Mouse (Mus musculus) hindbrain, embryonic 11.5 days (tissue): ENCODE data around the gene Atg2b. TPM values are rescaled to one million over a fixed set of nuclear protein-coding genes. Genes with fewer than 3 reads are reported as not detected.

Experiments
- ATAC-seq: fragments of 200-750 bp; cut with Nextera tagmentation; 2 replicates; pipeline ENCODE4 v1.8.0; 2017; ENCODE audit warnings: mild to moderate bottlenecking, moderate TSS enrichment, moderate library complexity; ENCODE audit not compliant: low FRiP score
- DNase-seq: peaks from one replicate; pipeline ENCODE4 v3.0.0-alpha.2; 2015; ENCODE audit warnings: low spot score
- H3K27ac ChIP-seq: fragments of 300-500 bp; sonication (generic); 2 replicates; pipeline ENCODE4 v1.5.1; 2014; ENCODE audit warnings: mild to moderate bottlenecking, low read depth, low read length
- H3K27me3 ChIP-seq: fragments of 300-500 bp; sonication (generic); 2 replicates; pipeline ENCODE4 v1.6.1; 2014; ENCODE audit warnings: mild to moderate bottlenecking, low read length, moderate library complexity, mixed read lengths; ENCODE audit not compliant: control insufficient read depth, insufficient read depth
- H3K36me3 ChIP-seq: fragments of 300-500 bp; sonication (generic); 2 replicates; pipeline ENCODE4 v1.6.1; 2014; ENCODE audit warnings: mild to moderate bottlenecking, low read length, moderate library complexity, mixed read lengths; ENCODE audit not compliant: control insufficient read depth, insufficient read depth
- H3K4me1 ChIP-seq: fragments of 300-500 bp; sonication (generic); replicated peaks from 2 replicates; pipeline ENCODE4 v1.6.1; 2014; ENCODE audit warnings: low read length, mixed read lengths; ENCODE audit not compliant: control insufficient read depth, insufficient read depth
- H3K4me2 ChIP-seq: fragments of 300-500 bp; sonication (generic); replicated peaks from 2 replicates; pipeline ENCODE4 v1.6.1; 2014; ENCODE audit warnings: mild to moderate bottlenecking, low read depth, low read length
- H3K4me3 ChIP-seq: fragments of 300-500 bp; sonication (generic); 2 replicates; pipeline ENCODE4 v1.5.1; 2014; ENCODE audit warnings: low read depth, low read length
- H3K9ac ChIP-seq: fragments of 300-500 bp; sonication (generic); 2 replicates; pipeline ENCODE4 v1.6.1; 2014; ENCODE audit warnings: low read depth, low read length
- H3K9me3 ChIP-seq: fragments of 300-500 bp; sonication (generic); 2 replicates; pipeline ENCODE4 v1.6.1; 2016; ENCODE audit warnings: low read length; ENCODE audit not compliant: control insufficient read depth
- WGBS: fragments of 180-500 bp; shearing (Covaris S2); extraction: QIAGEN DNeasy Blood & Tissue Kit; methylation state at CpG from one replicate; pipeline ENCODE4 v1.1.7; 2014; 5-methylcytosine and 5-hydroxymethylcytosine counted together
- polyA plus RNA-seq: library from polyadenylated mRNA; unstranded; fragments of >200 nt; fragmentation: Nextera tagmentation; extraction: Ambion mirVana; gene quantifications from 2 replicates; pipeline ENCODE4 v1.2.1, GENCODE M21; 2014

Gene Atg2b
- polyA plus RNA-seq, 1 experiment from 2014 or later, result 16.1 TPM

GRCm38 (mm10) chr12:105642770-105643321, 42.2 kb downstream of the Atg2b start:
- 0 out of 2 replicates have a peak, but pooled peaks cover 7% of the 10 kb centered on the region for H3K36me3 ChIP-seq
- 94% methylated on average over 11 of the region's 11 CpGs for WGBS

GRCm38 (mm10) chr12:105637554-105637953, 47.5 kb downstream of the Atg2b start:
- ATAC-seq (no peak), DNase-seq (peak; percentile 14)
- H3K9me3 ChIP-seq, result no peaks in the 10 kb centered on the region
- H3K27ac ChIP-seq, result no peak overlapping the region
- no peak overlapping the region for H3K4me2 ChIP-seq
- 71% methylated on average over 4 of the region's 4 CpGs for WGBS
- no peaks in the 10 kb centered on the region for H3K27me3 ChIP-seq
- no peaks in the 10 kb centered on the region for H3K4me1 ChIP-seq
- no peak overlapping the region for H3K9ac ChIP-seq
- 0 out of 2 replicates have a peak, but pooled peaks cover 7% of the 10 kb centered on the region for H3K36me3 ChIP-seq
- no peak overlapping the region for H3K4me3 ChIP-seq

More at GRCm38 (mm10) chr12:105642770-105643321, 42.2 kb downstream of the Atg2b start:
- Histone ChIP-seq H3K4me2 (no peak overlapping the region), H3K4me1 (no peaks in the 10 kb centered on the region), H3K27me3 (no peaks in the 10 kb centered on the region), H3K9me3 (no peaks in the 10 kb centered on the region), H3K9ac (no peak overlapping the region), H3K4me3 (no peak overlapping the region), H3K27ac (no peak overlapping the region)
- no peak for DNase-seq
- no peak for ATAC-seq

- H3K27me3 ChIP-seq, result no peaks in the 10 kb centered on the region
- ATAC-seq, result no peak
- no peaks in the 10 kb centered on the region for H3K9me3 ChIP-seq
- H3K36me3 ChIP-seq, result 0 out of 2 replicates have a peak, but pooled peaks cover 6% of the 10 kb centered on the region
- no peak overlapping the region for H3K27ac ChIP-seq
- 95% methylated on average over 9 of the region's 9 CpGs for WGBS
- H3K9ac ChIP-seq, result no peak overlapping the region
- H3K4me1 ChIP-seq, result no peaks in the 10 kb centered on the region
- H3K4me2 ChIP-seq, result no peak overlapping the region
- no peak overlapping the region for H3K4me3 ChIP-seq
- DNase-seq, result no peak
Measured at GRCm38 (mm10) chr12:105636551-105636950, 48.5 kb downstream of the Atg2b start.

- Histone ChIP-seq H3K4me2 (no peak overlapping the region), H3K9ac (no peak overlapping the region), H3K27me3 (no peaks in the 10 kb centered on the region), H3K27ac (no peak overlapping the region), H3K4me3 (no peak overlapping the region), H3K36me3 (0 out of 2 replicates have a peak, but pooled peaks cover 6% of the 10 kb centered on the region), H3K4me1 (no peaks in the 10 kb centered on the region), H3K9me3 (no peaks in the 10 kb centered on the region)
- ATAC-seq (no peak), DNase-seq (no peak)
- 92% methylated on average over 13 of the region's 13 CpGs for WGBS
Measured at GRCm38 (mm10) chr12:105634374-105635067, 50.5 kb downstream of the Atg2b start.

- Histone ChIP-seq H3K4me1 (no peaks in the 10 kb centered on the region), H3K27ac (no peak overlapping the region), H3K27me3 (no peaks in the 10 kb centered on the region), H3K9ac (no peak overlapping the region), H3K36me3 (peaks cover 6% of the 10 kb centered on the region; the same call in 1 of the 2 replicates), H3K9me3 (no peaks in the 10 kb centered on the region), H3K4me2 (no peak overlapping the region), H3K4me3 (no peak overlapping the region)
- ATAC-seq, result no peak
- DNase-seq, result no peak
- WGBS, result 75% methylated on average over 7 of the region's 7 CpGs
Measured at GRCm38 (mm10) chr12:105625798-105626197, 59.2 kb downstream of the Atg2b start.

- Histone ChIP-seq H3K4me3 (no peak overlapping the region), H3K36me3 (peaks cover 10% of the 10 kb centered on the region; the same call in 1 of the 2 replicates), H3K4me2 (no peak overlapping the region), H3K4me1 (no peaks in the 10 kb centered on the region), H3K9ac (no peak overlapping the region), H3K9me3 (no peaks in the 10 kb centered on the region), H3K27me3 (no peaks in the 10 kb centered on the region), H3K27ac (no peak overlapping the region)
- DNase-seq, result no peak
- ATAC-seq, result no peak
- 74% methylated on average over 12 of the region's 12 CpGs for WGBS
Measured at GRCm38 (mm10) chr12:105622981-105623539, 62.0 kb downstream of the Atg2b start.

GRCm38 (mm10) chr12:105622048-105622447, 63.0 kb downstream of the Atg2b start:
- Histone ChIP-seq H3K4me1 (no peaks in the 10 kb centered on the region), H3K9me3 (no peaks in the 10 kb centered on the region), H3K27ac (no peak overlapping the region), H3K4me2 (no peak overlapping the region), H3K4me3 (no peak overlapping the region), H3K9ac (no peak overlapping the region), H3K27me3 (no peaks in the 10 kb centered on the region), H3K36me3 (peaks cover 9% of the 10 kb centered on the region; the same call in 1 of the 2 replicates)
- no peak for DNase-seq
- no peak for ATAC-seq
- WGBS, result 93% methylated on average over 7 of the region's 7 CpGs

- no peaks in the 10 kb centered on the region for H3K27me3 ChIP-seq
- no peak overlapping the region for H3K9ac ChIP-seq
- H3K4me2 ChIP-seq, result no peak overlapping the region
- DNase-seq (no peak), ATAC-seq (no peak)
- H3K4me1 ChIP-seq, result no peaks in the 10 kb centered on the region
- WGBS, result 92% methylated on average over 10 of the region's 10 CpGs
- H3K9me3 ChIP-seq, result no peaks in the 10 kb centered on the region
- H3K36me3 ChIP-seq, result no peaks in the 10 kb centered on the region
- H3K27ac ChIP-seq, result no peak overlapping the region
- no peak overlapping the region for H3K4me3 ChIP-seq
Measured at GRCm38 (mm10) chr12:105613559-105613958, 71.5 kb downstream of the Atg2b start.
